Mouse (Mus musculus) ES-E14 (cell line): ENCODE data around the gene Acadvl. TPM values are rescaled to one million over a fixed set of nuclear protein-coding genes. Genes with fewer than 3 reads are reported as not detected.

Experiments used
- DNase-seq: peaks from one replicate; pipeline ENCODE4 v3.0.0-alpha.2; 2013; ENCODE audit warnings: low read depth, low spot score
- H3K27ac ChIP-seq: 2 replicates; pipeline ENCODE4 v1.5.1; 2012; ENCODE audit warnings: low read depth, mild to moderate bottlenecking, low read length, moderate library complexity, mixed read lengths; ENCODE audit not compliant: poor library complexity, insufficient read depth, severe bottlenecking
- H3K36me3 ChIP-seq: 2 replicates; pipeline ENCODE4 v1.6.1; 2012; ENCODE audit warnings: mild to moderate bottlenecking, low read length, moderate library complexity, mixed read lengths; ENCODE audit not compliant: control insufficient read depth, poor library complexity, insufficient read depth, severe bottlenecking
- H3K4me1 ChIP-seq, 2 experiments: fragments of 150-350 bp in 1 of 2; sonication (generic) in 1 of 2; 2 replicates each; pipeline ENCODE4 v1.6.1; 2012; ENCODE audit warnings: low read length in 2 of 2, mild to moderate bottlenecking in 1 of 2, mixed read lengths in 1 of 2; ENCODE audit not compliant: control insufficient read depth in 2 of 2, insufficient read depth in 2 of 2, poor library complexity in 1 of 2
- H3K4me3 ChIP-seq, 2 experiments: fragments of 150-350 bp in 1 of 2; sonication (generic) in 1 of 2; 2 replicates each; pipeline ENCODE4 v1.5.1; 2012; ENCODE audit warnings: low read length in 2 of 2, low read depth in 1 of 2, mild to moderate bottlenecking in 1 of 2, mixed read lengths in 1 of 2; ENCODE audit not compliant: insufficient read depth in 1 of 2, poor library complexity in 1 of 2, severe bottlenecking in 1 of 2
- H3K9ac ChIP-seq: 2 replicates; pipeline ENCODE4 v1.6.1; 2012; ENCODE audit warnings: low read depth, mild to moderate bottlenecking, low read length, mixed read lengths; ENCODE audit not compliant: poor library complexity, insufficient read depth, severe bottlenecking
- H3K9me3 ChIP-seq: fragments of 150-350 bp; sonication (generic); 2 replicates; pipeline ENCODE4 v1.6.1; 2012; ENCODE audit warnings: low read depth, mild to moderate bottlenecking, low read length; ENCODE audit not compliant: control insufficient read depth, insufficient read depth
- ZC3H11A ChIP-seq: IDR thresholded peaks from 2 replicates; pipeline ENCODE4 v1.6.1; 2012; ENCODE audit warnings: low read depth, mild to moderate bottlenecking, inconsistent platforms, low read length, borderline replicate concordance
- ZNF384 ChIP-seq: IDR thresholded peaks from 2 replicates; pipeline ENCODE4 v1.6.1; 2012; ENCODE audit warnings: low read depth, low read length, inconsistent platforms
- in situ Hi-C, 2 experiments: fragments of 600-800 bp; cut with MboI; formaldehyde crosslinking; loops; one replicate each; pipeline ENCODE4 v1.15.1; 2025; ENCODE audit warnings: low sequenced_read_pairs in 2 of 2, inconsistent platforms in 1 of 2; ENCODE audit not compliant: unreplicated experiment in 2 of 2
- total RNA-seq: library from RNA; depleted of rRNA; stranded (reverse); fragments of 300-350 nt; gene quantifications from 2 replicates; pipeline ENCODE4 v1.2.3, GENCODE M21; 2012; rRNA removed

Gene Acadvl
- total RNA-seq, 1 experiment, result 48.7 TPM

DNA sequence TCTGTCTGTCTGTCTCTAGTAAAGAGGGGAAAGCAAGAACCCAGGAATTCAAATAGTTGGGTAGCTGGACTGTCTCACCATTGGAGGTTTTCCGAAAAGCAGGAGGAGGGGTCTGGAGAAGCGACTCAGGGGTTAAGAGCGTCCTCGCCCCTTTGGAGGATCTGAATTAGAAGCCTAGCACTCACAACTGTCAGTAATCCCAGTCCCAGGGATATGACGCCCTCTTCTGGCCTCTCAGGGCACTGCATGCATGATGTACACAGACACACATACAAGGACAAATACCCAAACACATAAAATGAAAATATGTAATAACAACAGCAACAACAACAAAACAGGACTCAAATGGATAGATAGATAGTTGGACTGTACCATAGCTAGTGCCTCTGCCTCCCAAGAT is 54.6 kb downstream of the Acadvl start:
- DNase-seq, result peak; percentile 75
- peaks cover 0 to 3% of the 10 kb centered on the region in 2 experiments; a peak in 1 of 4 replicates for H3K4me1 ChIP-seq
- H3K9ac ChIP-seq, result no peak overlapping the region
- H3K9me3 ChIP-seq, result no peaks in the 10 kb centered on the region
- no peak overlapping the region for H3K27ac ChIP-seq
- H3K4me3 ChIP-seq, result no peak overlapping the region
- in situ Hi-C loops, result no loop called here
- H3K36me3 ChIP-seq, result no peaks in the 10 kb centered on the region
- TF ChIP-seq ZNF384 (no peak), ZC3H11A (peak; percentile 49; the same call in 1 of the 2 replicates)

Other genes with a start within 250 kb of the Acadvl start
- 1.6 and 3.0 TPM in 2 replicates for gene Zbtb4, start 249.5 kb downstream of the Acadvl start, total RNA-seq
- 3.8 and 5.7 TPM in 2 replicates for gene Chrnb1, start 219.5 kb downstream of the Acadvl start, total RNA-seq
- gene Fgf11, start 213.6 kb downstream of the Acadvl start, total RNA-seq, result 0.31 and 0.42 TPM in 2 replicates
- gene Tmem102, start 209.8 kb downstream of the Acadvl start, total RNA-seq, result 1.3 and 1.8 TPM in 2 replicates
- not detected in 2 replicates for gene Gm39566, start 200.1 kb downstream of the Acadvl start, total RNA-seq
- gene Spem2, start 196.9 kb downstream of the Acadvl start, total RNA-seq, result not detected in 2 replicates
- gene Spem1, start 193.2 kb downstream of the Acadvl start, total RNA-seq, result 0.27 TPM in 1 of 2 replicates, not detected in the other
- gene Nlgn2, start 177.6 kb downstream of the Acadvl start, total RNA-seq, result 8.9 and 9.5 TPM in 2 replicates
- 88.9 and 90.7 TPM in 2 replicates for gene Tmem256, start 176.9 kb downstream of the Acadvl start, total RNA-seq
- 7.0 and 7.2 TPM in 2 replicates for gene Plscr3, start 169.0 kb downstream of the Acadvl start, total RNA-seq
- 3.4 and 8.1 TPM in 2 replicates for gene Tnk1, start 156.7 kb downstream of the Acadvl start, total RNA-seq
- gene Tmem95, start 137.4 kb downstream of the Acadvl start, total RNA-seq, result not detected in 2 replicates
- 3.1 and 5.4 TPM in 2 replicates for gene Kctd11, start 134.0 kb downstream of the Acadvl start, total RNA-seq
- gene Acap1, start 119.9 kb downstream of the Acadvl start, total RNA-seq, result 9.6 and 14.7 TPM in 2 replicates
- gene 2810408A11Rik, start 114.4 kb downstream of the Acadvl start, total RNA-seq, result 3.3 and 5.7 TPM in 2 replicates
- gene Neurl4, start 114.3 kb downstream of the Acadvl start, total RNA-seq, result 66.3 and 98.2 TPM in 2 replicates
- gene Gps2, start 101.5 kb downstream of the Acadvl start, total RNA-seq, result 14.3 and 15.5 TPM in 2 replicates
- 754 and 926 TPM in 2 replicates for gene Eif5a, start 93.5 kb downstream of the Acadvl start, total RNA-seq
- gene Ybx2, start 79.6 kb downstream of the Acadvl start, total RNA-seq, result 3.9 and 6.1 TPM in 2 replicates
- 2.6 and 4.2 TPM in 2 replicates for gene Slc2a4, start 67.2 kb downstream of the Acadvl start, total RNA-seq
- 24.9 and 38.7 TPM in 2 replicates for gene Cldn7, start 50.6 kb downstream of the Acadvl start, total RNA-seq
- 33.3 and 41.2 TPM in 2 replicates for gene Ctdnep1, start 34.3 kb downstream of the Acadvl start, total RNA-seq
- gene Elp5, start 32.9 kb downstream of the Acadvl start, total RNA-seq, result 76.1 and 87.9 TPM in 2 replicates
- gene Gabarap, start 24.3 kb downstream of the Acadvl start, total RNA-seq, result 57.7 and 70.6 TPM in 2 replicates
- 64.7 and 80.9 TPM in 2 replicates for gene Phf23, start 19.6 kb downstream of the Acadvl start, total RNA-seq
- 47.4 and 70.9 TPM in 2 replicates for gene Dvl2, start 14.8 kb downstream of the Acadvl start, total RNA-seq
- gene Dlg4, start 1.5 kb upstream of the Acadvl start, total RNA-seq, result 10.8 and 11.4 TPM in 2 replicates
- gene Asgr1, start 38.7 kb upstream of the Acadvl start, total RNA-seq, result 0.58 TPM in 1 of 2 replicates, not detected in the other
- gene Asgr2, start 77.2 kb upstream of the Acadvl start, total RNA-seq, result 2.0 and 2.1 TPM in 2 replicates
- 0.42 and 1.8 TPM in 2 replicates for gene Mgl2, start 114.9 kb upstream of the Acadvl start, total RNA-seq
- gene Clec10a, start 140.8 kb upstream of the Acadvl start, total RNA-seq, result 2.1 and 2.2 TPM in 2 replicates
- gene Slc16a11, start 197.3 kb upstream of the Acadvl start, total RNA-seq, result 0.98 and 3.0 TPM in 2 replicates
- gene Slc16a13, start 205.7 kb upstream of the Acadvl start, total RNA-seq, result 10.7 and 12.4 TPM in 2 replicates
- gene Bcl6b, start 214.4 kb upstream of the Acadvl start, total RNA-seq, result 5.2 and 7.1 TPM in 2 replicates
- 49.9 and 59.4 TPM in 2 replicates for gene 0610010K14Rik, start 222.5 kb upstream of the Acadvl start, total RNA-seq
- 2.4 and 4.5 TPM in 2 replicates for gene Gm21988, start 224.4 kb upstream of the Acadvl start, total RNA-seq
- 66.0 and 75.1 TPM in 2 replicates for gene Rnasek, start 224.4 kb upstream of the Acadvl start, total RNA-seq
- gene Alox12, start 239.9 kb upstream of the Acadvl start, total RNA-seq, result 0.49 and 0.69 TPM in 2 replicates